Mouse (Mus musculus) right cerebral cortex, postnatal 36 days (tissue): ENCODE data around the gene Vac14.
A peak's percentile ranks its signal among the peaks of the same experiment; 100 is the strongest.

ENCODE experiments used
- DNase-seq, 2 experiments: peaks; one replicate each; pipeline ENCODE4 v3.0.0; 2022; ENCODE audit warnings: low spot score in 2 of 2, mixed read lengths in 1 of 2

The Vac14 gene

GRCm38 (mm10) chr8:110687726-110688125 is 69.3 kb downstream of the Vac14 start:
- DNase-seq, result peak; percentile 52 to 61

- no peak for DNase-seq
Measured at GRCm38 (mm10) chr8:110689961-110690360, 71.6 kb downstream of the Vac14 start.

- no peak for DNase-seq
Measured at GRCm38 (mm10) chr8:110694226-110694625, 75.8 kb downstream of the Vac14 start.

- DNase-seq, result no peak
Measured at GRCm38 (mm10) chr8:110694826-110695225, 76.4 kb downstream of the Vac14 start.

GRCm38 (mm10) chr8:110695431-110695830 is 77.0 kb downstream of the Vac14 start:
- no peak for DNase-seq

GRCm38 (mm10) chr8:110696051-110696450 is 77.7 kb downstream of the Vac14 start:
- no peak for DNase-seq

GRCm38 (mm10) chr8:110697571-110697970 is 79.2 kb downstream of the Vac14 start:
- DNase-seq, result no peak

- DNase-seq, result no peak
Measured at GRCm38 (mm10) chr8:110698098-110698497, 79.7 kb downstream of the Vac14 start.

- no peak for DNase-seq
Measured at GRCm38 (mm10) chr8:110699501-110699900, 81.1 kb downstream of the Vac14 start.

GRCm38 (mm10) chr8:110700561-110700960 is 82.2 kb downstream of the Vac14 start:
- DNase-seq, result no peak

GRCm38 (mm10) chr8:110702636-110703459 is 84.5 kb downstream of the Vac14 start:
- DNase-seq, result no peak

GRCm38 (mm10) chr8:110703460-110704061 is 85.2 kb downstream of the Vac14 start:
- DNase-seq, result no peak

- no peak for DNase-seq
Measured at GRCm38 (mm10) chr8:110704103-110704502, 85.7 kb downstream of the Vac14 start.

GRCm38 (mm10) chr8:110705391-110706287 is 87.3 kb downstream of the Vac14 start:
- no peak for DNase-seq

GRCm38 (mm10) chr8:110706288-110706870 is 88.0 kb downstream of the Vac14 start:
- DNase-seq, result no peak

GRCm38 (mm10) chr8:110708429-110708828 is 90.0 kb downstream of the Vac14 start:
- no peak for DNase-seq

GRCm38 (mm10) chr8:110710593-110710992 is 92.2 kb downstream of the Vac14 start:
- DNase-seq, result no peak

GRCm38 (mm10) chr8:110711271-110711934 is 93.0 kb downstream of the Vac14 start:
- DNase-seq, result no peak

- no peak for DNase-seq
Measured at GRCm38 (mm10) chr8:110713073-110713472, 94.7 kb downstream of the Vac14 start.

GRCm38 (mm10) chr8:110714827-110715519 is 96.6 kb downstream of the Vac14 start:
- DNase-seq, result no peak

GRCm38 (mm10) chr8:110716075-110716474 is 97.7 kb downstream of the Vac14 start:
- DNase-seq, result peak; percentile 71 to 84
